Mouse (Mus musculus) skeletal muscle tissue, postnatal 0 days (tissue): ENCODE data around the gene Sdhaf1. TPM values are rescaled to one million over a fixed set of nuclear protein-coding genes. Genes with fewer than 3 reads are reported as not detected.

Source experiments
- polyA plus RNA-seq: library from polyadenylated mRNA; unstranded; fragments of >200 nt; fragmentation: Nextera tagmentation; extraction: Ambion mirVana; gene quantifications from 2 replicates; pipeline ENCODE4 v1.2.1, GENCODE M21; 2015

Sdhaf1 gene
- 19.2 and 19.3 TPM in 2 replicates for polyA plus RNA-seq

GRCm38 (mm10) chr7:30323795-30324194 lies at the start of gene Sdhaf1:
Sdhaf1 (minus strand) TSS chr7:30323895.

GRCm38 (mm10) chr7:30362652-30363343 lies 39.1 kb upstream of the Sdhaf1 start, which contains the start of gene Lrfn3:
Lrfn3 (minus strand) TSS chr7:30362772.

GRCm38 (mm10) chr7:30321539-30322284 lies 2.0 kb downstream of the Sdhaf1 start, which contains the start of gene E130208F15Rik:
E130208F15Rik (plus strand) TSS chr7:30321740.

GRCm38 (mm10) chr7:30314721-30315155 lies 9.0 kb downstream of the Sdhaf1 start, which contains the start of gene Syne4:
Syne4 (plus strand) TSS chr7:30314807.

GRCm38 (mm10) chr7:30308076-30309005 lies 15.4 kb downstream of the Sdhaf1 start, which contains the start of gene Alkbh6:
Alkbh6 (plus strand) TSS chr7:30308717.

GRCm38 (mm10) chr7:30291215-30292131 lies 32.2 kb downstream of the Sdhaf1 start, which contains the start of gene Clip3:
Clip3 (plus strand) TSS chr7:30291728.

GRCm38 (mm10) chr7:30279951-30280669 lies 43.6 kb downstream of the Sdhaf1 start, which contains the start of the genes Thap8 and Wdr62:
Thap8 (plus strand) TSS chr7:30280094.
Wdr62 (minus strand) TSS chr7:30280419.

Other genes starting within 250 kb of the Sdhaf1 start
- gene Gm26920, start 233.5 kb downstream of the Sdhaf1 start, polyA plus RNA-seq: 0.23 TPM in 1 of 2 replicates, not detected in the other
- gene Zfp566, start 233.4 kb downstream of the Sdhaf1 start, polyA plus RNA-seq: 5.4 TPM in 2 replicates
- gene Zfp260, start 229.1 kb downstream of the Sdhaf1 start, polyA plus RNA-seq: 51.2 and 53.2 TPM in 2 replicates
- gene Zfp382, start 202.0 kb downstream of the Sdhaf1 start, polyA plus RNA-seq: 3.3 and 3.8 TPM in 2 replicates
- 5.1 and 6.2 TPM in 2 replicates for gene Zfp146, start 154.1 kb downstream of the Sdhaf1 start, polyA plus RNA-seq
- gene Cox7a1, start 139.8 kb downstream of the Sdhaf1 start, polyA plus RNA-seq: 300 and 438 TPM in 2 replicates
- gene Capns1, start 125.1 kb downstream of the Sdhaf1 start, polyA plus RNA-seq: 81.5 and 93.6 TPM in 2 replicates
- gene Polr2i, start 91.9 kb downstream of the Sdhaf1 start, polyA plus RNA-seq: 125 and 135 TPM in 2 replicates
- gene Tbcb, start 91.6 kb downstream of the Sdhaf1 start, polyA plus RNA-seq: 84.9 and 101 TPM in 2 replicates
- 1.5 and 1.8 TPM in 2 replicates for gene Ovol3, start 88.2 kb downstream of the Sdhaf1 start, polyA plus RNA-seq
- gene Thap8, start 43.8 kb downstream of the Sdhaf1 start, polyA plus RNA-seq: 0.44 and 0.58 TPM in 2 replicates
- gene Wdr62, start 43.5 kb downstream of the Sdhaf1 start, polyA plus RNA-seq: 2.5 and 3.6 TPM in 2 replicates
- gene Clip3, start 32.2 kb downstream of the Sdhaf1 start, polyA plus RNA-seq: 10.4 and 11.7 TPM in 2 replicates
- gene Alkbh6, start 15.2 kb downstream of the Sdhaf1 start, polyA plus RNA-seq: 47.9 and 48.6 TPM in 2 replicates
- gene Syne4, start 9.1 kb downstream of the Sdhaf1 start, polyA plus RNA-seq: 4.4 and 5.0 TPM in 2 replicates
- gene E130208F15Rik, start 2.2 kb downstream of the Sdhaf1 start, polyA plus RNA-seq: 1.6 TPM in 1 of 2 replicates, not detected in the other
- gene Lrfn3, start 38.9 kb upstream of the Sdhaf1 start, polyA plus RNA-seq: 1.1 TPM in 2 replicates
- gene Tyrobp, start 89.9 kb upstream of the Sdhaf1 start, polyA plus RNA-seq: 68.8 and 91.3 TPM in 2 replicates
- 2.9 and 3.6 TPM in 2 replicates for gene Hcst, start 96.0 kb upstream of the Sdhaf1 start, polyA plus RNA-seq
- 0.27 and 0.44 TPM in 2 replicates for gene Nfkbid, start 97.8 kb upstream of the Sdhaf1 start, polyA plus RNA-seq
- gene Aplp1, start 121.6 kb upstream of the Sdhaf1 start, polyA plus RNA-seq: 2.2 and 2.6 TPM in 2 replicates
- gene Kirrel2, start 133.8 kb upstream of the Sdhaf1 start, polyA plus RNA-seq: 0.09 and 0.23 TPM in 2 replicates
- 0.10 TPM in 1 of 2 replicates, not detected in the other for gene Nphs1, start 134.4 kb upstream of the Sdhaf1 start, polyA plus RNA-seq
- 0.07 TPM in 1 of 2 replicates, not detected in the other for gene Prodh2, start 169.7 kb upstream of the Sdhaf1 start, polyA plus RNA-seq
- gene Arhgap33, start 211.2 kb upstream of the Sdhaf1 start, polyA plus RNA-seq: 1.6 and 1.7 TPM in 2 replicates
- 249 and 337 TPM in 2 replicates for gene Hspb6, start 228.3 kb upstream of the Sdhaf1 start, polyA plus RNA-seq
- 3.3 TPM in 2 replicates for gene Proser3, start 228.4 kb upstream of the Sdhaf1 start, polyA plus RNA-seq
- gene Lin37, start 235.9 kb upstream of the Sdhaf1 start, polyA plus RNA-seq: 27.5 and 27.9 TPM in 2 replicates
- gene U2af1l4, start 239.4 kb upstream of the Sdhaf1 start, polyA plus RNA-seq: 84.5 and 85.4 TPM in 2 replicates
- 3.2 and 3.3 TPM in 2 replicates for gene Gm49396, start 239.4 kb upstream of the Sdhaf1 start, polyA plus RNA-seq
- 120 and 135 TPM in 2 replicates for gene Psenen, start 239.7 kb upstream of the Sdhaf1 start, polyA plus RNA-seq
- gene Igflr1, start 241.5 kb upstream of the Sdhaf1 start, polyA plus RNA-seq: 0.66 and 1.7 TPM in 2 replicates